Mouse (Mus musculus) neural tube, embryonic 15.5 days (tissue): ENCODE data around the gene Lce1l. TPM values are rescaled to one million over a fixed set of nuclear protein-coding genes. Genes with fewer than 3 reads are reported as not detected.

Experiments used
- polyA plus RNA-seq: library from polyadenylated mRNA; unstranded; fragments of >200 nt; fragmentation: Nextera tagmentation; extraction: Ambion mirVana; gene quantifications from 2 replicates; pipeline ENCODE4 v1.2.1, GENCODE M21; 2015

The Lce1l gene
- polyA plus RNA-seq, 1 experiment from 2014 or later, result not detected

Other genes with a start within 250 kb of the Lce1l start
- gene 2210017I01Rik, start 243.8 kb downstream of the Lce1l start, polyA plus RNA-seq, result not detected in 2 replicates
- gene Lce6a, start 229.6 kb downstream of the Lce1l start, polyA plus RNA-seq, result not detected in 2 replicates
- not detected in 2 replicates for gene Lce1a1, start 203.0 kb downstream of the Lce1l start, polyA plus RNA-seq
- not detected in 2 replicates for gene Lce1b, start 194.4 kb downstream of the Lce1l start, polyA plus RNA-seq
- gene Lce1a2, start 181.0 kb downstream of the Lce1l start, polyA plus RNA-seq, result not detected in 2 replicates
- not detected in 2 replicates for gene Lce1c, start 172.0 kb downstream of the Lce1l start, polyA plus RNA-seq
- gene Lce1d, start 164.1 kb downstream of the Lce1l start, polyA plus RNA-seq, result not detected in 2 replicates
- not detected in 2 replicates for gene Lce1e, start 142.2 kb downstream of the Lce1l start, polyA plus RNA-seq
- not detected in 2 replicates for gene Lce1f, start 130.9 kb downstream of the Lce1l start, polyA plus RNA-seq
- gene Gm38119, start 112.2 kb downstream of the Lce1l start, polyA plus RNA-seq, result not detected in 2 replicates
- gene Lce1g, start 98.9 kb downstream of the Lce1l start, polyA plus RNA-seq, result not detected in 2 replicates
- not detected in 2 replicates for gene Lce1h, start 86.2 kb downstream of the Lce1l start, polyA plus RNA-seq
- gene Lce1i, start 72.4 kb downstream of the Lce1l start, polyA plus RNA-seq, result not detected in 2 replicates
- gene Lce1j, start 60.8 kb downstream of the Lce1l start, polyA plus RNA-seq, result not detected in 2 replicates
- gene Lce1k, start 43.4 kb downstream of the Lce1l start, polyA plus RNA-seq, result not detected in 2 replicates
- not detected in 2 replicates for gene Kprp, start 24.0 kb downstream of the Lce1l start, polyA plus RNA-seq
- not detected in 2 replicates for gene 2310050C09Rik, start 18.9 kb upstream of the Lce1l start, polyA plus RNA-seq
- not detected in 2 replicates for gene Lce3a, start 74.9 kb upstream of the Lce1l start, polyA plus RNA-seq
- gene Lce3b, start 81.7 kb upstream of the Lce1l start, polyA plus RNA-seq, result not detected in 2 replicates
- gene Lce3c, start 93.2 kb upstream of the Lce1l start, polyA plus RNA-seq, result not detected in 2 replicates
- gene Lce3d, start 106.1 kb upstream of the Lce1l start, polyA plus RNA-seq, result not detected in 2 replicates
- gene Lce3e, start 115.8 kb upstream of the Lce1l start, polyA plus RNA-seq, result not detected in 2 replicates
- not detected in 2 replicates for gene Lce3f, start 140.9 kb upstream of the Lce1l start, polyA plus RNA-seq
- gene Crct1, start 164.4 kb upstream of the Lce1l start, polyA plus RNA-seq, result 0.88 and 0.97 TPM in 2 replicates
- gene Lce1m, start 167.8 kb upstream of the Lce1l start, polyA plus RNA-seq, result not detected in 2 replicates
- not detected in 2 replicates for gene Gm4858, start 217.5 kb upstream of the Lce1l start, polyA plus RNA-seq